Mouse (Mus musculus) kidney, adult 9 months (tissue): ENCODE results near the gene Wdr4.

Source experiments
- DNase-seq: peaks from one replicate; pipeline ENCODE4 v3.0.0; 2022

Gene Wdr4

DNA sequence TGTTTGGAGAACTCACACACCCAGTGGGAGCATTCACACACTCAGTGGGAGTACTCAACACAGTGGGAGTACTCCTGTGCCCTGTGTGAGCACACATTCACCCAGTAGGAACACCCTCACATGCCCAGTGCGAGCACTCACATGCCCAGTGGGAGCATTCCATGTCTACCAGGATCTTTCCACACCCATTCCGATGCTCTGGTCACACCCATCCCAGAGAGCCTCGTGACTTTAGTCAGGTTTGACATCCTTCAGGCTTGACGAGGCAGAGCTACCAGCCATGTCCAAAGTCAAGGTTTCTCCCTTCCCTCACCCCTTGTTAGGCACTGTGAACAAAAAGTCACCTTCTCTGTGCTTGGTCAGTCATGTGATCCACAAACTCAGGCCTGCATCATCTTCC lies 15.6 kb upstream of the Wdr4 start:
- DNase-seq = peak; percentile 77

DNA sequence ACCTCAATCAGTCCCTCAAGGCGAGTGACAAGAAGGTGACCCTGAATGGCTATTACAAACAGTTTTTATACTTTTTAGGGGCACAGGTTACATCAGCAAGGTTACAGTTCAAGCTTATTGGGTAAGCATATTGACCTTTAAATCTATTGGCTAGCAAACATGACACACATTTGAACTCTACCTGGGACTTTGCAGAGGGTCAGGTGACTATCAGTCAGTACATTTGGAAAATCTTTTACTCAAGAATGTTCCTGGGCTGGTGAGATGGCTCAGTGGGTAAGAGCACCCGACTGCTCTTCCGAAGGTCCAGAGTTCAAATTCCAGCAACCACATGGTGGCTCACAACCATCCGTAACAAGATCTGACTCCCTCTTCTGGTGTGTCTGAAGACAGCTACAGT lies 12.6 kb upstream of the Wdr4 start:
- peak; percentile 74 for DNase-seq

DNA sequence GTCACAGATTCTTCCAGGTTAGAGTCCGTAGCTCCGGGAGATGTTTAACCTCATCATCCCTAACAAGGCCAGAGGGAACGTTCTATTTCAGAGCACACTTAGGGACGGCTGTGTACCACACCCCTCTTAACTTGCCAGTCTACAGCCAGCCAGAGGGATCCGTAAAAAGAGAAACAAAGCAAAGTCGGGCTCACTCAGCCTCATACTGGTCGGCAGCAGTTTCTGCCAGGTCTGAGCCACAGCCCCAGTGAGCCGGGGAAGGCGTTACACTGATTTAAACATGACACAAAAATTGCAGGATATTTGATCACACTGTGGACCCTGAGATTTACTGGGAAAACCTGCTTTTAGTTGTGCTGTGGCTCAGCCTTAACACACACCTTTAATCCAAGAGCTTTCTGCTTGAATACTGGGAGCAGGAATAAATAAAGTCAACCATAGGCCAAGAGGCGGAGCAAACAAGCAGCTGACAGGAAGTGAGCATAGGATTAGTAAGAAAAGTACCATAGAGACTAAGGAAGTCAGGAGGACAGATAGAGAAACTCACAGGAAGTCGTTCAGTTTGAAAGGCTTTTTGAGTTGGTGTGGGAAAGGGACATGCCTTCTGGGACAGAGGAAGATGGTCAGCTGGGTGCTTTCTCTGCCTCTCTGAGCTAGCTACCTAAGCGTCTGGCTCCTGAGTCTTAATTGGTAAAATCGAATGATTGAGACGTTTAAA lies 11.8 kb upstream of the Wdr4 start:
- DNase-seq = peak; percentile 47

DNA sequence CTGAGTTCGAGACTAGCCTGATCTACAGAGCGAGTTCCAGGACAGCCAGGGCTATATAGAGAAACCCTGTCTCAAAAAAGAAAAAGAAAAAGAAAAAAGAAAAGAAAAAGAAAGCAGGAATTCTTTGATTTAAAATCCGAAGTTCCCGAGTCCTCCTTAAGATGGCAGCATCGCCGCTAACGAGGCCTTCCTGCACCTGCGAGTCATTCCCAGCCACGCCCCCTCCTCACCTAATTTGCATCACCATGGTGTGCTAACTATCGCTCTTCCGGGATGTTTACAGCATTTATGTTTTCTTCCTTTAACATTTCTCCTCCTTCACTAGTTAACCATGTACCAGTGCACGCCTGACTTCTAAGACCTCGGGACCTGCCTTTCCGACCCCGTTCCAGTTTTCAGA lies 9.5 kb upstream of the Wdr4 start:
- peak; percentile 70 for DNase-seq

DNA sequence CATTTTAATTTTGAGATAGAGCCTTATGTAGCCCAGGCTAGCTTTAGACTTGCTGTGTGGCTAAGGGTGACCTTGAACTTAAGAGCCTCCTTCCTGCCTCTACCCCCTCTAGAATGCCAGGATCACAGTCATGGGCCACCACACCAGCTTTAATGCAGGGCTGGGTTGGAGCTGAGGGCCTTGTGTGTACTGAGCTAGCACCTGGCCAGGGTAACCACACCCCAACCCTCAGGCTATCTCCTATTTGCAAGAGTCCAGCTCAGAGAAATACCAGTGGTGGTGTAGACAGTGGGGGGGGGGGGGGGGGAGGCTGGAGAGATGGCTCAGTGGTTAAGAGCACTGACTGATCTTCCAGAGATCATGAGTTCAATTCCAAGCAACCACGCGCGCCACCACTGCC lies 6.0 kb upstream of the Wdr4 start:
- no peak for DNase-seq

DNA sequence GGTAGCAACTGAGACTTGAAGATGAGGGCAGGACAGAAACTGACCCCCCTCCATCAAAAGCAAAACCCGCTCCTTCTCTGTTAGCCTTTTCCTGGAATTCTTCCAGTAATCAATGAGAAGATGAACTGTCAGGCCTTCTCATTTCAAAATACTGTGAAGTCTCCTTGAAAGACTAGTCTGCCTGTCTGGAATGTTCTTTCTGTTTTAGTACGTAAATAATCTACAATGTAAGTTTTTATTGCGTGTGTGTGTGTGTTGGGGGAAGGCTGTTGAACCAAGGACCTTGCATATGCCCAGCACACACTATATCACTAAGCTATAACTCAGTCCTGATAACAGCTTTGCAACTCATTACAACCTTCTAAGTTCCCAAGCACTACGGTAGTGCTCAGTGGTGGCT lies 5.3 kb upstream of the Wdr4 start:
- no peak for DNase-seq

DNA sequence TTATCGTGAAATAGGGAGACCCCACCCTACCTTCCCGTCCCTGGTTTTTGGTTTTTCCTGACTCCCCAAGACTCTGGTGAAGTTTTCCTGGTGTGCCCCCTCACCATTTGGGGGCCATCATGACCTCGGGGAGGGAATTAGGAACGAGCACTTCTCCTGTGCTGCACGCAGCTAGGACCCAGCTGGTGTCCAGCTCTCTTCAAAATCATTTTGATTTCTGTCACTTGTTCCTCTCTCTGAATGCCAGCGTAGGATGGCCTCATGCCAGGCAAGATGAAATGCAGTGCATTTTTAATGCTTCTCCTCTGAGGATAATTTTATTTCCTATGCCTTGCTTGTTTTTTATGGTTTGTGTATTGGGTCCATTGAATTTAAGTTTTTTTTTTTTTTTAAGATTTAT lies 2.2 kb upstream of the Wdr4 start:
- no peak for DNase-seq

DNA sequence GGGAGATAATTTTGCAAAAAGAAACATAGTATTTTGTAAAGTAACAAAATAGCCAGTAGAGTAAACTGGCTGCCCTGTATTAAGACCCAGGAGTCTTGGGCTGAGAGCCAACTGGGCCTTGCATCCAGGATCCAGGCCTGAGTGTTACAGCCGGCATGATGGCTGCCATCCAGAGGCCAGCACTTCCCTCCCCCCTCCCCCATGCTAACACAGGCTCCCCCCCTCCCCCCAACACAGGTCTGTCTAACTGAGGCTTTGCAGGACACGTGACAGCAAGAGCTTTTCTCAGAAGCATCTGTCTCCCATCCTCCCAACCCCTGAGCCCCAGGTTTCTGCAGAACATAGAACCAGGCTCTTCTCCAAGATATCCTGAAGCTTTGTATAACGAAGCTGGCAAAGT lies 1.1 kb upstream of the Wdr4 start:
- DNase-seq = peak; percentile 71

DNA sequence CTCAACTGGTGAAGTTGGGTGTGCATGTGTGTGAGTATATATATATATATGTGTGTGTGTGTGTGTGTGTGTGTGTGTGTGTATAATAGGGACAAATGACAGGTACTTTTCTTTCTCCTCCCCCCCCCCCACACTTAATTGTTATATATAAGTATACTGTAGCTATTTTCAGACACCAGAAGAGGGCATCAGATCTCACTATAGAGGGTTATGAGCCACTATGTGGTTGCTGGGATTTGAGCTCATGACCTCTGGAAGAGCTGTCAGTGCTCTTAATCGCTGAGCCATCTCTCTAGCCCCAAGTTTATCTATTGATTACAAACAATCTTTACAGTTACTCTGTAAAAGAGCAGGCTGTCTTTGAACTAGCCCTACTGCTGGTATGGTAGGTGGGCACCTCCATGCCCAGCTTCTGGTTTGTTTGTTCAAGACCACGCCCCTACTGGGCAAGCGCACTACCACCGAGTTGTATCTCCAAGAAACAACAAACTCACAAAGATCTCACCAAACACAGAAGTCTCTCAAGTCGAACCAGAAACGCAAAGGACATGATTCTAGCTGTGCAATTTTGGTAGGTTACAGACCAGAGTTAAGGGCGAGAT lies 335 bp downstream of the Wdr4 start:
- DNase-seq = no peak

DNA sequence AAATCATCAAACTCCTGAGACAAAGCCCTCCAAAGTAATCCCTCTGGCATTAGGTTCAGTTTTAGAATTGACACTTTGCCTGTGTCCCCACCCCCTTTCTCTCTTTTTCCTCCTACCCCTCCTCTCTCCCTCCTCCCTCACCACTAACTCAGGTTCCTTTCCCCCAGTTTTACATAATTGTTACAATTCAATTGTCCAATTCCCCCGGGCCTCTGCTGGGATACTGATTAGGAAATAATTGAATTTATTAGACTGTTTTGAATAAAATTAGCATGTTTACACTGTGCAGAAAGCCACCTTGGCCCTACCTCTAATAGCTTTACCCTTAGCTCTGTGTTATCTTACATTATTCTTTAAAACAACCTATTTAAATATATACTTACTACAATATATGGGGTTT lies 5.1 kb downstream of the Wdr4 start:
- no peak for DNase-seq

DNA sequence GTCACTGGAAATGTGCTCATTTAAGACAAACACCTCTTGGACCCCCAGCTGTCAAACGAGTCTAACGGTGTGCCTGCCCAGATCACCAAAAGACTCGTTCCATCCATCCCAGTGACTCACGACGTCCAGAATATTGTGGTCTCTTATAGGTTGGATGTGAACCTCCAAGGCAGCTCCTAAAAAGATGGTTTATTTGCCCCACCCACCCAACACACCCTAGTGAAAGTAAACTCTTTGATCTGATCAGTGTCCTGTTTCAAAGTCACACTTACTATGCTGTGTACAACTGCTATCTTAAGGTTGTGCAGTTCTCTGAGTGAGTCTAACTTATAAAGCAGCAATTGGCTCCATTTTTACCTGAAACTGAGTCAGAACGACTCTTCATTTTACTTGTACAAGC lies 7.2 kb downstream of the Wdr4 start:
- DNase-seq = no peak

DNA sequence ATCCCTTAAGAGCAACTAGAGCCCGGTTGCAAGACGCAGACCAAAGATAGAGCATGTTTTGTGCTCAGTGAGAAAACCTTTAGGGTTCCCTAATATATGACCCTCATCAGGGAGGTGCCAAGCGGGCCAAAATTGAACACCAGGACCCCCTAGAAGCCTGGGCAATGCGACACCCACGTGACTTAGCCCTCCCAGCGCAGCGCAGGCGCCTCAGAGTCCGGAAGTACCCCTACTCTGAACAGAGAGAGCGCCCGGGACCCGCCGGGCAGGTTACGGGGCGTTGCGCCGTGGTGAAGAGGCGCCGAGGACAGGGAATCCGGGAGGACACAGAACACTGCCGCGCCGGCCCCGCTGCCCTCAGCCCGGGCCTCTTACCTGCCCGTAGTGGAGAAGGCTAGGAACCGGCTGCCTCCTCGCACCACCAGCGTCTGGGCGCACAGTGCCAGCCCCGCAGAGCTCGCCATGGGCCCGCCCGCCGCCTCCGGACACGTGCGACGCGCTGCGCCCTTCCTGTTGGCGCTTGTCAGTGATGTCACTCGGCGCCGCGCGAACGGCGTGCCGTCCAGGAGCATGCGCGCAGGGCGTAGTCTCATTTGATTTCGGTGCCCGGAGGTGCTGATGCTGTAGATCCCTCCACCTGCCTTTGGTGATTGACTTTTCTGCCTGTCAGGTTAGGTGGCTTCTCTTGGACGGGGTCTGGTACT lies 7.8 kb downstream of the Wdr4 start:
- peak; percentile 83 for DNase-seq

DNA sequence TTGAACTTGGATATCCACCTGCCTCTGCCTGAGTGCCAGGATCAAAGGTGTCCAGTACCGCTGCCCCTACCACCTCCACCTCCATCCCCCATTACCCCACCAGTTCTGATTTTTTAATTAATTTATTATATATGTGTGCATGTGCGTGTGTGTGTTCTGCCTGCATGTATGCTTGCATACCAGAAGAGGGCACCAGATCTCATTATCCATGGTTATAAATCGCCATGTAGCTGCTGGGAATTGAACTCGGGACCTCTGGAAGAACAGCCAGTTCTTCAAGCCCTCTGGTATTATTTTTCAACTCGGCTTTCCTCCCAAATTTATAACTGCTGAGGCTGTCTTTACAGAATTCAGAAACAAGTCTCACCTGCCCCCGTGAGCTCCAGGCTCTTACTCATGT lies 8.8 kb downstream of the Wdr4 start:
- DNase-seq = no peak

DNA sequence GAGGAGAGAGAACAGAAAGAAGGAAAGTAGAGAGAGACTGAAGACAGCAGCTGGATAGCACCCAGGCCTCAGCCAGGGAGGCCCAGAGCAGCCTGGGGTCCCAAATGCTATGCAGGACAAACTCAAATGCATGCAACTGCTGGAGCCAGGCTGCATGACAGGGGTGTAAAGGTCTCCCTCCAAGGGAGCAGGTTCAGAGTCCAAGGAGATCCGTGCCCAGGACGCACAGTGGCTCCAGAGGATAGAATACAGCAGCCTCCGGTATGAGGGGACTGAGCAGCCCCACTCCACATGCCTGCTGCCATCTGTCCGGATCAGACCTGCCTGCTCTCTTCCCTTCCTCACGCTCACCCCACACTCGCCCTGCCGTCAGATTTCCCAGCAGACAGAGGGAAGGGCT lies 13.5 kb downstream of the Wdr4 start:
- DNase-seq = peak; percentile 86

DNA sequence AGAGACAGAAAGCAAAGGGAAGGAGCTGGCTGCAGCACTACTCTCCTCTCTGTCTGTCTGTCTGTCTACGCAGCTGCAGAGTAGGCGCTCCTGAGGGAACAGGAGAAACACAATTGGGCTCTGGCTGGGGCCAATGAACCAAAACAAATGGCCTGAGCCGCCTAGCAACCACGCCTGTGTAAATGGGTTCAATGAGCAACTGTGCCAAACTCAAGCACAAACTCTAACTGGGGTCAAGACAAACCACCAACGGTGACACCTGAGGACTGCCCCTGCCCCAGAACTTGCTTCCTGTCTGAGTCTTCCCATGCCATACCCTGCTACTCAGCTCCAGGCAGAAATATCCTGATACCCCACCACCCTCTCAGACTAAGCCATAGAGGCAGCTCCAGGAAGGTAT lies 14.8 kb downstream of the Wdr4 start:
- peak; percentile 95 for DNase-seq

DNA sequence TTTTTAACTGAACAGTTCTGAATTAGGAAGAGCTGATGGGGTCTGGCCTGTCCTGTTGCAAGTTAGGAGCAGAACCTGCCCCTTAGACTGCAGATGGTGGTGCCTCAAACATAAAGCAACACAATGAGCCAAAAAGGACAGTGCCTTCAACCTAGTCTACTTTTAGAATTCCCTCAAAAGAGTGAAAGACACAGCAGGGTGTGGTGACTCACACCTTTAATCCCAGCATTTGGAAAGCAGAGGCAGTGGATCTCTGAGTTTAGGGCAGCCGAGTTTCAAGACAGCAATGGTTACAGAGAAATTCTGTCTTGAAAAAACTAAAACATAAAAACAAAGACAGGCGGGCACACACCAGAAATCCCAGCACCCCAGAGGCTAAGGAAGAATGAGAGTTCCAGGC lies 15.8 kb downstream of the Wdr4 start:
- no peak for DNase-seq

DNA sequence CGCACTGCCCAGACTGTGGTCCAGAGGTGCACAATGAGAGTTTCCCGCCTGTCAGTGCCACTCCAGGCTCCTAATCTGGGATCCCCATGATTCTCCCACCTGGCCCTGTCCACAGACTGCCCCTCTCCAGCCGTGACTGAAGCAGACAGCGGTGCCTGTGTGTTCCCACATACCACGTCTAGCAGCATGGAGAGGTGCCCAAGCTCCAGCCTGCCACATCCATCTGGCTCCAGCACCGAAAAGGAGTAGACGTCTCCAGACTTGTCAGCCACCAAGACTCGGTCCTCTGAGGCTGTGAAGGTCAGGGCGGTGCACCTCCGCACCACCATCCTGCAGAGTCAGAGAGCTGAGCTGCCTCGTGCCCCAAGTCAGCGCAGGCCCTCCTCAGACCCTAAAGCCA lies 16.4 kb downstream of the Wdr4 start:
- no peak for DNase-seq

DNA sequence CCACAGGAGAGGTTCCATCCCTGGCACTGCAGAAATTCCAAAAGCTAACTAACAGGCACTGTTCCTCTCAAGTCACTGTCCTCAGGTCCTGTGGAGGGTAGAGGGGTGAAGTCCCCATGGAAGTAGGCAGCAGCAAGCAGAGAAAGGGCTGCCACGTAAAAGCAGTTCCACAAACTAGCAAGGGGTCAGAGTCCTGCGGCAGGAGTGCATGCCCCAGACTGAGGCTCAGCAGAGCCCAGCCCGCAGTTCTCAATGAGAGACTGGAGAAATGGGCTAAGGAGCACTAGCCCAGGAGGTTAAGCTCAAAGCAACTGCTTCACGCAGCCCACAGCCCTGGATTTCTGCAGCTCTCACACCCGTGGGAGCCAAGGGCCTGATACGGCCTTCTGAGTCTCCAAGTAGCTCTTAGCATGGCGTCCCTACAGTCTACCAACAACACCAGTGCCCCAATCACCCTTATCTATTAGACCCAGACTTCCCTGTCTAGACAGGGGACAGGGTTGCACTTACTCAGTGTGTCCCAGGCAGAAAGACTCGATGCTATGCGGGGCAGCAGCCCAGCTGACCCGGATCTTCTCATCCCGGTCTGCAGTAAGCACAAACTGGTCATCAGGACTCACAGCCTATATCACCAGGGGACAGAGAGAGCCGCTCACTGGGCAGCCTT lies 17.4 kb downstream of the Wdr4 start:
- peak; percentile 60 for DNase-seq

DNA sequence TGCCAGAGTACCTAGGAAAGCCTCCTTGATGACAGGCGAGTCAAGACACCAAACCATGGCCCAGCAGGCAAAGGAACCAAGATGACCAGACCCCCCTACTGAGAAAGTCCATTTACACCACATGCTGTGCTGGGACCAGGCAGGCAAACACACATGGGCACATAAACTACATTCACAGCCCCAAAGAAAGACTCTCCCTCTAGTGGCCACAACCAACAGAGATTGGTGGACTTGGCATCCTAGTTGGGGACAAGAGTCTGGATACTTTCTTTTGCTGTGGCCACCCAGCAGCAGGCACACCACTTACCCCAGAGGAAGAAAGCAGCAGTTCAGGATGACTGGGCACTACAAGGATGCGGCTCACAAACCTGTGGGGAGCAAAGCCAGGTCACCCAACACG lies 18.9 kb downstream of the Wdr4 start:
- no peak for DNase-seq

DNA sequence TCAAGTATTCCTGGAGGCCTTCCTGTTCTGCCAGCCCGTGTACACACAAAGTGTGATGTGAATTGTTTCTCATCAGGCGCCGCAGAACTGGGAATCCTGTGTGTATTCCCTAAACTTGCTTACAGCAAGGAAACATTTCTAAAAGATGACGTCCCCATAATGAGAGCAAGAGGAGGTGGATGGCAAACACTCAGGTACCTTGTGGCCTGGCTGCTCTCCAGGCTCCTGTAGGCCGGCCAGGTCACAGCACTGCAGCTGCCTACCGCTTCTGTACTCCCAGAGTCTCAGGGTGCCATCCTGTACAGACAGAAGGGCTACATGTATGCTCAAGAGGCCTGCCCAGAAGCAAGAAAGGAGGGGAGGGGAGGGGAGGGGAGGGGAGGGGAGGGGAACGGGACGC lies 19.4 kb downstream of the Wdr4 start:
- DNase-seq = no peak

DNA sequence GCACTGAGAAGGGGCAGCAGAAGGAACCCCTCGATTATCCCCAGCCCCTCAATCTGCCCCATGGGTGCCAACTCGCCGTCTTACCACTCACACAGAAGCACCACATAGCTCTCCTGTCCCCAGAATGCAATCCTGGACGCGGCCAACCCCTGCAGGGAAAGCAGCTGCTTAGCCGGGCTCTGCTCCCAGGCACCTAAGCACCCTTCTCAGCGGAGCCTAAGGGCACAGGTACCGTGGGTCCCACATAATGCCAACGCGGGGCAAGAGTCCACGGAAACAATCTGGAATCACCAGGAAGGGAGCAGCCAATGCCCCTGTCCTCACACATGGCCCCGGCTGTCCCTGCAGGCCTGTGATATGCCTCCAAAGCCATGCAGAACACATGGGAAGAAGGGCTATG lies 20.1 kb downstream of the Wdr4 start:
- DNase-seq = no peak

DNA sequence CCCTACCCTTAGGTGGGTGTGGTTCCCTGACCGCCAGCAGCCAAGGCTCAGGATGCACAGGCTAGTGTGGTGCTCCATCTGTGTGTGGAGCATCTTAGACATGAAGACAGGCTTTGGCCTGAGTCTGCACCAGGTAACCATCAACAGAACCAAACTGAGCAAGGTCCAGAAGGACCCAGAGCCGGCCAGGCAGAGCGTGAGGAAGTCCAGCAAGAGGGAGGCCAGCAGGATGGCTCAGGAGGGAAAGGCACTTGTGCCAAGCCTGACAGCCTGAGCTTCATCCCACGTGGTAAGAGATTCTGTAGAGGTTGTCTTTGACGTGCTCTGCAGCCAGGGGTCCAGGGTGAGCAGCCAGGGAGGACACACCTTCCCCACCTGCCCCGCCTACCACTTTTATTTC lies 22.1 kb downstream of the Wdr4 start:
- no peak for DNase-seq

DNA sequence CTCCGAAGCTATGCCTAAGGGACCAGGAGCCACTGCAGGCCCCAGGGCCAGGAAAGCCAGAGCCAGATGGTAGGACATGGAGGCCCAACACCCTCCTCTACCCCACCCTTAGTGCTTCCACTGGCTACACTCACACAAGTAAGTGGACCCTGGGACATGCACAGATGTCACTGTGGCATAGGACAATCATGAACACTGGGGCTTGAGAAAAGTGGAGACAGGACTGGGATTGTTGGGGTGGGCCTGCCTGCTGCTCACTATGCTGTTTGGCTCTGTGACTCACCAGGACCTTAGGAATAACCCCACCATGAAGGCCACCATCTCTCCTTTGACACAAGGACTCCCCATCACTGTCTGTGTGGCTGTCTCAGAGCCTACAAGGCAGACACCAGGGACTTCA lies 24.8 kb downstream of the Wdr4 start:
- DNase-seq = no peak

DNA sequence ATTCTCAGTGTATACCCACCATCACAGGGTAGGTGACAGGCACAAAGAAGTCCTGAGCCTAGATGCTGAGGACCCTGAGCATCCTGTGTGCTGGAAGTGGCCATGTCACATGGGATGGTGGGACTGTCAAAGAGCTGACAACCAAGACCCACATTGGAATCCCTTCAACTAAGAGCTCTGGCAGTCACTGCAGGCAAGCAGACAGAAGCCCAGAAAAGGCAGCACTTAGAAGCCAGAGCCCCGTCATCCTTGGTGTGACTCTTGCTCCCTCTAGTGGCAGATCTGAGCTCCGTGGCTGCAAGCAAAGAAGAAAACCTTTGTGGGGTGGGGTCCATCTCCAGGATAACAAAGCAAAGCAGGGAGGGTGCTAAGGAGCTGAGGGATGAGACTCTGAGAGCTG lies 27.4 kb downstream of the Wdr4 start:
- DNase-seq = peak; percentile 79
